10 mouse cellular contexts compared by ENCODE assay signal in the genomic region with DNA sequence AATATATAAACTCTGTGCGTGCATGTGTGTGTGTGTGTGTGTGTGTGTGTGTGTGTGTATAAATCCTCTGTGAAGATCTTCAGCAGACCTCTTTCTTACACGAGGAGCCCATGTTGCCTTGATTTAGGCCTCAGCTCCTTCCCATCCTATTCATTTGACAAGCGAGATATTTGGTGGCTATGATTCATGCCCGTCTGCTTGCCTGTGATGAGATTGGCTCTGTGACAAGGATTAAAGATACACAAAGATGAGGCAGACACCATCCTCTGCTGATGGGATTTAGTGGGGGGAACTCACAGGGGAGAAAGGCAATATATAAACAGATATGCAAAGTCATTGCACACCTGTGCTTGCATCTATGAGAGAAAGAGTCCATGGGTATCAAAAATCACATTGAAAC.
"Had no signal": no experiment of that assay in that cellular context is flagged by ENCODE, and none has a peak within 500 bp of the region (broad histone marks: within the 10 kb centered on the region; RNA-seq: fewer than 3 reads in every experiment).

No protein-coding gene starts in this region.

- H3K9ac ChIP-seq: lung, embryonic 14.5 days; neural tube, embryonic 13.5 days had no signal

- H3K4me2 ChIP-seq: liver, embryonic 11.5 days; lung, embryonic 14.5 days; neural tube, embryonic 13.5 days had no signal

- H3K9me3 ChIP-seq: limb, embryonic 10.5 days; midbrain, embryonic 10.5 days; neural tube, embryonic 13.5 days had no signal

- H3K4me1 ChIP-seq: midbrain, embryonic 10.5 days; neural tube, embryonic 13.5 days had no signal

- H3K36me3 ChIP-seq: limb, embryonic 10.5 days; midbrain, embryonic 10.5 days; neural tube, embryonic 13.5 days had no signal

- DNase-seq: lung, postnatal 10 days; thymus, postnatal 4 days had no signal

- H3K4me3 ChIP-seq: left cerebral cortex, adult 2 months; limb, embryonic 10.5 days; midbrain, embryonic 10.5 days; neural tube, embryonic 13.5 days had no signal

- H3K27me3 ChIP-seq: neural tube, embryonic 13.5 days had no signal

- H3K27ac ChIP-seq: left cerebral cortex, adult 2 months; limb, embryonic 10.5 days; midbrain, embryonic 10.5 days; neural tube, embryonic 13.5 days had no signal

- ATAC-seq: intestine, postnatal 0 days; midbrain, embryonic 16.5 days had no signal
